Mouse (Mus musculus) MEL-GATA-1-ER (cell line): ENCODE data around the gene Fkbp1a.
A peak's percentile ranks its signal among the peaks of the same experiment; 100 is the strongest.

Source experiments
- DNase-seq: peaks from one replicate; pipeline ENCODE4 v3.0.0-alpha.2; 2012; ENCODE audit warnings: low read depth; ENCODE audit errors: extremely low read depth

Fkbp1a gene

DNA sequence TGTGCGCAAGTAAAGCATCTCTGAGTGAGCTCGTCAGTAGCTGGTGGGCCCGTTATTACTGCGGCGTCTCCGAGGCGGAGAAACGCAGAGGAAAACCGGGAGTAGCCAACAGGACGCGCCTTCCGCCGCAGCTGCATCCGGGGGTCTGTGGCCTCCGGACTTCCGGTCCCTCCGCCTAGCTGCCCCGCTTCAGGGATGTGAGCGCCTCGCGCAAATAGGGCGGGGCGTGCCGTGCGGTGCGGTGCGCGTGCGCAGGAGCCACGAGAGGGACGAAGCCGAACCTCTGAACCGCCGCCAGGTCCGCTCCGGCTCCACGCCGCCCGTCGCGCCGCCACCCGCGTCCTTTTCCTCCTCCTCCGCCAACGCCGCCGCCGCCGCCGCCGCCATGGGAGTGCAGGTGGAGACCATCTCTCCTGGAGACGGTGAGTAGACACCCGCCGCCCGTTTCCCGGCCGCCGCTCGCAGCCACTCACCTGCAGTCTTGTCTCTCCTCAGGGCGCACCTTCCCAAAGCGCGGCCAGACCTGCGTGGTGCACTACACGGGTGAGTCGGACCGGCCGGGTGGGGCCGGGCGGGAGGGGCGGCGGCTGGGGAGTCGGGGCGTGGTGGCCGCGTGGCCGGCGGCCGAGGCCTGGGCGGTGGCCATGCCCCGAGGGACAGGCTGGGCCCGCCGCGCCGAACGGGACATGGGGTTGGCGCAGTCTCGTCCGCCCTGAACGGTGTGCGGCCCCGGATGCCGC lies at the start of gene Fkbp1a:
Gene Fkbp1a, plus strand, starts transcription at position 161 of the 740 bp plus-strand sequence.
- DNase-seq, result no peak

GRCm38 (mm10) chr2:151494035-151494803 lies 48.1 kb upstream of the Fkbp1a start, which contains the start of gene Nsfl1c:
Gene Nsfl1c, plus strand, starts transcription at chr2:151494182.
- DNase-seq, result peak; percentile 78

DNA sequence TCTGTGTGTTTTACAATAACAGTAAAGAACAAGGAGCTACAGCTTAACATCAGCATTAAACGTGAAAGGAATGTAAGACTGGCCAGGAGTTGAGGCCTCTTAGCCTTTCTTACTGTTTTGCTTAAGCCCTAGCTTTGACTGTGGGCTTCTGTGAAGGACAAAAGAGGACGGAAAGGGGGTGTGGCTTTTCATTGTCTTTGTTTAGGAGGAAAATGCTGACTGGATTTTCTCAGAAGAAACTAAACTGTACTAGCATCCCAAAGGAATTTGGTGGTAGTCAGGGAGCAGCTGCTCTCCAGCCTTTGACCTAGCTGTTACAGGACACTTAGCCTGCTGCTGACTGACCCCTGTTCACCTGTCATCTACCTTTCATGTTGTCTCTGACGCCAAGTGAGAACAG lies 43.9 kb upstream of the Fkbp1a start:
- no peak for DNase-seq

- DNase-seq, result no peak
Measured at GRCm38 (mm10) chr2:151500442-151501007, 41.8 kb upstream of the Fkbp1a start.

DNA sequence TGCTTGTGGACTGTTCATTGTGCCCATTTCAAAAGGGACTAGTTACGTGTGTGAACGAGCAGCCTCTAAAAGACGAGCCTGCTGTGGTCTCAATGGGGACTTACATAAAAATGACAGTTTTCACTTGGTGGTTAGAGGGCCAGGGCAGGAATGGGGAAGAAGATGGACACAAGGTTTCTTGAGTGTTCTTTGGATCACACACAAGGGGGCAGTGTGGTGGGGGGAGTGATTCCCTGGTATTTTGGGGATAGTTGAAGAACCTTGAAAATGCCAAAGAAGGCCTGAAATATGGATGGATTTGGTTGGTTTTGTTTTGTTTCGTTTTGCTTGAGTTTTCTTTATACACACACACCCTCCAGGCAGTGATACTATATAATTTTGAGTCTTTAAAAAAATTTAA lies 38.1 kb upstream of the Fkbp1a start:
- DNase-seq, result no peak

GRCm38 (mm10) chr2:151512199-151512598 lies 30.1 kb upstream of the Fkbp1a start:
- DNase-seq, result no peak

DNA sequence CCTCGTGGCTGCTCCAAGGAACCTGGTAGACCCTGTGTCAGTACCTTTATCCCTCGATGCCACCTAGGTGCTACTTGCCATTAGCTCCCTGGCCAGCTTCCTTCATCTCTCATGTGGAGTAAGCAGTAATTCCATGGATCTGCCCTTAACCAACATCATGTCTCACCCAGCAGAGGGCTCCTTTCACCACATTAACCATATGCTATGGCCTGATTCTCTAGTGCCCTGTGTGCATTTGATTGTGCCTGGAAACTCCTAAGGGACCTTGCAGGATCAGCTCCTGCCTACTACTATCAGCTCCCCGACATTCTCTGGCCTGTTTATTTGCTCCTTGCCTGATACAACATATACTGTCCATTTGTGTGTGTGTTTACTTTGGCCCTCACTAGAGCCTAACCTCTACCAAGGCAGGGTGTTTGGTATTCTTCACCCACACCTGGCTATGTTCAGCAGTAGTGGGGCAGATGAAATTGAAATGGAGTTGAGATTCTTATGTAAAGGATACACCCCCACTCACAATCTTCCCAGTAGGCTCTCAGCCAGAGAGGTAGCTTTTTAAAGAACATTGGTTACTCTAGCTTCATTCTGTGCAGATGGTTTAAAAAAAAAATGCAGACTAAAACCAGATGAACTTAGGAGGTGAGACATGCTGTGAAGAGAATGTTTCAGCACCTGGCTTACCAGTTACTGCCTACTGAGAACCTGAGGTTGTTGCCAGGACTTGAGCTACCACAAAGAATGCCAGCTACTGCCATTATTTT lies 28.6 kb upstream of the Fkbp1a start:
- no peak for DNase-seq

DNA sequence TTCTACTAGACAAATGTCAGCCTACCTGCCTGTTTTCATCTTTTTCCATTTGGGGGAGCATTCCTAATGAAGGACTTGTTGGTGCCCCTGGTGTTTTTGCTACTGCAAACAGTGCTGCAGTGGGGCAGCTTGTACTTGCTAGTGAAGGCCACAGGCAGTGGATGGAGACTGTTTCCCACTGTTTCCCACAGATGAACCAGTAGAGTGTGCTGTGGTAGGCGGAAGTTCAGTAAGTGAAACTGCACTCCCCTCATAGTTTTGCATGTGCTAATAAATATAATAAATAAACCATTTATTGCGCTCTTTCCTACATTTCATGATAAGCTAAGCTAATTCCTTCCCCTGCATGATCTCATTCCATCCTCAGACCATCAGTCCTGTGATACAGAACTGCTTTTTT lies 23.3 kb upstream of the Fkbp1a start:
- DNase-seq, result no peak

GRCm38 (mm10) chr2:151524324-151525041 lies 17.8 kb upstream of the Fkbp1a start:
- no peak for DNase-seq

DNA sequence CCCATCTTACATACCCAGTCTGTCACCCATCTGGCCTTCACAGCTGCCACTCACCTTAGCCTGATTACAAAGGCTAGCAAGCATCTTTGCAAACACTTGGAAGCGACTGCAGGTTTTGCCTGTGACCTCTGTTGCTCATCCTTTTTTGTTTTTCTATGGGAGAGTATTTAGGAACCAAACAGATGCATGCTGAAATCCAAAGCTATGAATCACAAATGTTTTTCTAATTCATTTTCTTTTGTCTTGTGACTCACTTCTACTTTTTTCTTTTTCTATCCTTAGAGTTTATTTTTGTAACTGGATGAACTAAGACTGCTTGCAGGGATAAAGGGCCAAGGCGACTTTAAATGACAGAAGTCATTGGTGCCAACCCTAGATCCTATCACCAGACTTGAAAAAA lies 16.8 kb upstream of the Fkbp1a start:
- DNase-seq, result no peak

DNA sequence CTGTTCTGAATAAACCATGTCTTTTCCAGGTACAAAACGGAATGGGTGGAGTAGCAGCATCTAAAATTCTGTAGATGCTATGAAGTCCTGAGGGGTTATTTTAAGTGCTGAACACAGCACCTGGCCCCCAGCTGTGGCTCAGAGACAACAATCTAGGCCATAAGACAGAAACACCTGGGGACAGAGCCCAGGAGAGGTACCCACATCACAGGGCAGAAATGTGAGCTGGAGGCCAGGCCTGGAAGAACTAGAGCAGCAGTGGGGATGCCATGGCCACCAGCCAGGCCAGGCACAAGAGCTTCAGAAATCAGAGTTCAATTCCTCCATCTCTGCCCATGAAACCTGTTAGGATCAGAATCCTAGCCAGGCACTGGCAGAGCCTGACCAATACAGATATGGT lies 14.2 kb upstream of the Fkbp1a start:
- no peak for DNase-seq

DNA sequence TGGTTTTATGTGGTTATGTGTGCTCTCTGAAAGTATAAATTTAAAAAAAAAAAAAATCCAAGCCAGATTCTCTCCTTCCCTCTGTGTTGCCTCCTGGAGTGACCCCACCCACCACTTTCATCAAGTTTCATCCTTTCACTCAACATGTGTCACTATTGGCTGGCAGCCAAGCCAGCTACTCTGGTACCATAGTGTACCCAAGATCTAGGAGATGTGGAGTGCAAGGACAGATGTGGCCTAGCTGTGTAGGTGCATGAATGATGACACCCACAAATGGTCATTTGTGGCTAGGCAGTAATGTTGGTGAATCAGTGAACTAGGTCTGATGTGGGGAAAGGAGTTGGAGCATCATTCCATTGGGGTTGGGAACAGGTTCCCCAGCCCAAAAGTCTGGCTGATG lies 13.1 kb upstream of the Fkbp1a start:
- DNase-seq, result no peak

DNA sequence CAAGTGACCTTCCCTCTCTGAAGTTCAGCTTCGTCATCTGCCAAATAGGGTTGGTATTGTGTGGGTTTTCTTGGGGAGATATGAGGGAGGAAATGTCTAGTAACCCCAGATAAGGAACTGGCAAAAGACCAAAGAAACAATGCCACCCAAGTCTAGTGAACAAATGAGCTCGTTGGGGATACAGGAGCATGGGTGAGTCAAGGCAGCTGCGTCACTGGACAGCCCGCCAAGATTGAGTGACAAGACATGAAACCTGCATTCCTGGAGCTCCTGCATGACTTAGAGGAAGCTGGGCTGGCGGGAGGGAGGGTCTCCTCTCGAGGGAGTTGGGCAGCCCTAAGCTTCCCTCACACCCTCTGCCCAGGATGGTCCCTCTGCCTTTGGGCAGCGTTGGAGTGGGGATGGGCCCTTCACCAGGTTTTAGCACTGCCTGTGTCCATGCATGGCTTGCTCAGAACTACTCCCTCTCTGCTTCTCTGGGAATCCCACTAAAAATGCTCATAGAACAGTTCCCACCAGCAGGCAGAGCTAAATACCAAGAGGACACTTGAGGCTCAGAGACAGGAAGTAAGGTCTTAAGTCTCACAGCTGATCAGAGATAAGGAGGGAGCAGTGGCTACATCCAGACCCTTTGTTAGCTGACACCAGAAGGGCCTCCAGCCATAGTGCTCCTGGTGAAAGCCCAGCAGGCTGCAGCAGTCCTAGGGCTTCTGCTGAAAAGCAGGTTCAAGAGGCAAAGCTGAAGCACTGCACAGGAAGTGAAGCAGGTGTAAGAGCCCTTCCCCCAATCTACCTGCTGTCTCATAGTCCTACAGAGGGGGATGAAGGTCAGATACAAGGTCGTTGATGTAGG lies 11.7 kb upstream of the Fkbp1a start:
- peak; percentile 94 for DNase-seq

DNA sequence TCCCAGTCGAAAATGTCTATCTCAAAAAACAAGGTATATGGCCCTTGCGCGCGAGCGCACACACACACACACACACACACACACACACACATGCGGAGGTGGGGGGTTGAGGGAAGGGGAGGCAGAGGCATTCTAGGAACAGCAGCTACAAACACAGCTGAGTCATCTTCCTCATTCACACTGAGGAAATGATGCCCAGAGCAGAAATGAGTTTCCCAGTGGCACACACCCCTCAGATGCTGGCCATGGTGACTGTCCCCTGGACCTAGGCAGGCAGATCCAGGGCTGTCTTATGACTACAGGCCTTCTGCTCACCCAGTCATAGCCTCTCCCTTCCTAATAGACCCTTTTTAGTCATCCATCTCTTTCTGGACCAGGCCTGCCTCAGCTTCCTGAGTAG lies 8.7 kb upstream of the Fkbp1a start:
- DNase-seq, result no peak

- peak; percentile 86 for DNase-seq
Measured at GRCm38 (mm10) chr2:151535961-151536617, 6.2 kb upstream of the Fkbp1a start.

GRCm38 (mm10) chr2:151536618-151536974 lies 5.7 kb upstream of the Fkbp1a start:
- DNase-seq, result no peak

GRCm38 (mm10) chr2:151538646-151539045 lies 3.6 kb upstream of the Fkbp1a start:
- DNase-seq, result no peak

DNA sequence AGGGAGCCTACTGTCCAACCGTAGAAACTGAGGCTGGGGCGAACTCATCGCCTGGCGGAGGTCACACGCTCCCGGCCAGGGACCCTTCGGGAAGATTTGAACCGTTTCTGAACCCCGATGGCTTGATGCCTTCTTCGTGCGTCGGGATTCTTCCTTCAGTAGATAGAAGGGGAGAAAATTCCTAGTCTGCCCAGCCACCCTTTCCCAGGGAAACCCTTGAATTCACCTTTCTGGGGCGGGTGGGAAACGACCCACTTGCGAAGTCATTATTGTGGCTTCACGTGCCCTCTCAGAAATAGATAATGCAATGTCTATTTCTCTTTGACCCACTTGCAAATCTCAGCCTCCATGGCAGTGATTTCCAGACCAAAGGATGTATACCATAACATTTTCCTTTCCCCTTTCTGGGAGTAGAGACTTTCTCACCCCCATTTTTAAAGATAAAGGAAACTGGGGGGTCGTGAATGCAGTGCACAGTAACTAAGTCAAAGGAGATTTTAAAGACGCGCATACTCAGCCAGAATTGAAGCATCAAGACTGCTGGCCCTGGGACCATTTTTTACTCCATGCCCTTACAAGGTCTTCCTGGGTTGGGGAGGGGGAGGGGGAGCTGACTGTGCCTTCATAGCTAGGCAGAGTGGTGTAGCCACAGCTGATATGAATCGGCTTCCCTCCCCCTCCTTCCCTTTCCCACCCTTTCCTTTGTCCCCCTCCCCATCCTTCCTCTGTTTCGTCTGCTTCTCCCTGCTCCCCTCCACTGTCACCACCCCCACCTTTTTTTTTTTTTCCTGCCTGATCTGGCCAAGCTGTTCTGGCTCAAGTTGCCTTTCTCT lies 996 bp downstream of the Fkbp1a start:
- DNase-seq, result no peak

DNA sequence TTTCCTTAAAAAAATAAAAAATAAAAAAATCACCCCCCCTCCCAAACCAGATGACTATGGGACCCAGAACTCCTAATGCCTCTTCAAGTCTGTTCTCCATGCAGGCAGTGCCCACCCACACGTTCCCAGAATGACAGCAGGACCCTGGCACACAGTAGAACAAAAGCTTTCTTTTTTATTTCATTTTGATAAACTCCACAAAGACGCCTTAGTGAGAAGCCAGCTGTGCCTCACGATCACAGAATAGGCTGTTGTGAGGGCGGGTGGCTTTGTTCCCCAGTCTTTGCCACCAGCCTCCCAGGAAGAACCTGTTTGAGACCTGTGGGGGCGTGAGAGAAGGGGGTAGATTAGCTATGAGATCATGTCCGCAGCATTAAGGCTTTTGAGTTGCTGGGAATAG lies 2.4 kb downstream of the Fkbp1a start:
- no peak for DNase-seq
